Mouse (Mus musculus) hindbrain, embryonic 13.5 days (tissue): ENCODE measurements around the gene Olfr543. TPM values are rescaled to one million over a fixed set of nuclear protein-coding genes. Genes with fewer than 3 reads are reported as not detected.
A peak's percentile ranks its signal among the peaks of the same experiment; 100 is the strongest.

Source experiments
- ATAC-seq: fragments of 200-750 bp; cut with Nextera tagmentation; 2 replicates; pipeline ENCODE4 v1.8.0; 2017; ENCODE audit warnings: moderate TSS enrichment; ENCODE audit not compliant: low FRiP score
- H3K27ac ChIP-seq: fragments of 300-500 bp; sonication (generic); 2 replicates; pipeline ENCODE4 v1.5.1; 2015; ENCODE audit warnings: inconsistent platforms, mild to moderate bottlenecking, moderate library complexity
- H3K27me3 ChIP-seq: fragments of 300-500 bp; sonication (generic); 2 replicates; pipeline ENCODE4 v1.6.1; 2015; ENCODE audit warnings: mild to moderate bottlenecking, inconsistent platforms
- H3K36me3 ChIP-seq: fragments of 300-500 bp; sonication (generic); 2 replicates; pipeline ENCODE4 v1.6.1; 2015; ENCODE audit warnings: mild to moderate bottlenecking, inconsistent platforms
- H3K4me1 ChIP-seq: fragments of 300-500 bp; sonication (generic); replicated peaks from 2 replicates; pipeline ENCODE4 v1.6.1; 2015; ENCODE audit warnings: inconsistent platforms
- H3K4me2 ChIP-seq: fragments of 300-500 bp; sonication (generic); 2 replicates; pipeline ENCODE4 v1.6.1; 2015; ENCODE audit warnings: inconsistent platforms, mild to moderate bottlenecking, moderate library complexity
- H3K4me3 ChIP-seq: fragments of 300-500 bp; sonication (generic); 2 replicates; pipeline ENCODE4 v1.5.1; 2015; ENCODE audit warnings: mild to moderate bottlenecking, inconsistent platforms
- H3K9ac ChIP-seq: fragments of 300-500 bp; sonication (generic); 2 replicates; pipeline ENCODE4 v1.6.1; 2015; ENCODE audit warnings: mild to moderate bottlenecking, inconsistent platforms
- H3K9me3 ChIP-seq: fragments of 300-500 bp; sonication (generic); 2 replicates; pipeline ENCODE4 v1.6.1; 2016; ENCODE audit warnings: inconsistent platforms
- WGBS: fragments of 180-500 bp; shearing (Covaris S2); methylation state at CpG from one replicate; pipeline ENCODE4 v1.1.7; 2015; 5-methylcytosine and 5-hydroxymethylcytosine counted together
- polyA plus RNA-seq: library from polyadenylated mRNA; unstranded; fragments of >200 nt; fragmentation: Nextera tagmentation; extraction: Ambion mirVana; gene quantifications from 2 replicates; pipeline ENCODE4 v1.2.1, GENCODE M21; 2015

Olfr543 gene
- 0.60 and 0.85 TPM in 2 replicates for polyA plus RNA-seq

- Histone ChIP-seq H3K4me2 (no peak within 1 kb of the TSS), H3K4me1 (no peaks in the 10 kb centered on the region), H3K9me3 (no peaks in the 10 kb centered on the region), H3K27me3 (no peaks in the 10 kb centered on the region), H3K4me3 (no peak within 1 kb of the TSS), H3K36me3 (peaks cover 4% of the 10 kb centered on the region; the same call in 1 of the 2 replicates), H3K9ac (no peak within 1 kb of the TSS), H3K27ac (no peak within 1 kb of the TSS)
- 94% methylated on average over 4 of the region's 4 CpGs for WGBS
- ATAC-seq, result no peak
Observed at GRCm38 (mm10) chr7:102481579-102481978, at the start of gene Olfr543. Gene Olfr543, minus strand, starts transcription at chr7:102481679.

- H3K9ac ChIP-seq, result no peak overlapping the region
- WGBS, result 86% methylated on average over 1 of the region's 1 CpGs
- no peak overlapping the region for H3K4me2 ChIP-seq
- H3K4me1 ChIP-seq, result no peaks in the 10 kb centered on the region
- no peaks in the 10 kb centered on the region for H3K27me3 ChIP-seq
- H3K9me3 ChIP-seq, result no peaks in the 10 kb centered on the region
- H3K27ac ChIP-seq, result no peak overlapping the region
- no peak for ATAC-seq
- no peak overlapping the region for H3K4me3 ChIP-seq
- no peaks in the 10 kb centered on the region for H3K36me3 ChIP-seq
Observed at GRCm38 (mm10) chr7:102529052-102529451, 47.6 kb upstream of the Olfr543 start.

GRCm38 (mm10) chr7:102517051-102517335 is 35.5 kb upstream of the Olfr543 start:
- 73% methylated on average over 2 of the region's 2 CpGs for WGBS
- Histone ChIP-seq H3K9ac (no peak overlapping the region), H3K4me1 (peaks cover 12% of the 10 kb centered on the region; the same call in 1 of the 2 replicates), H3K4me2 (no peak overlapping the region), H3K9me3 (no peaks in the 10 kb centered on the region), H3K36me3 (no peaks in the 10 kb centered on the region), H3K27ac (no peak overlapping the region; the same call in 1 of the 2 replicates), H3K27me3 (peaks cover 16% of the 10 kb centered on the region), H3K4me3 (no peak overlapping the region)
- ATAC-seq, result no peak

GRCm38 (mm10) chr7:102516261-102517050 is 35.0 kb upstream of the Olfr543 start:
- Histone ChIP-seq H3K27me3 (peaks cover 22% of the 10 kb centered on the region), H3K4me3 (no peak overlapping the region), H3K27ac (no peak overlapping the region; the same call in 1 of the 2 replicates), H3K36me3 (no peaks in the 10 kb centered on the region), H3K9ac (no peak overlapping the region), H3K4me2 (no peak overlapping the region), H3K9me3 (no peaks in the 10 kb centered on the region), H3K4me1 (peaks cover 12% of the 10 kb centered on the region; the same call in 1 of the 2 replicates)
- 73% methylated on average over 10 of the region's 10 CpGs for WGBS
- ATAC-seq, result no peak

DNA sequence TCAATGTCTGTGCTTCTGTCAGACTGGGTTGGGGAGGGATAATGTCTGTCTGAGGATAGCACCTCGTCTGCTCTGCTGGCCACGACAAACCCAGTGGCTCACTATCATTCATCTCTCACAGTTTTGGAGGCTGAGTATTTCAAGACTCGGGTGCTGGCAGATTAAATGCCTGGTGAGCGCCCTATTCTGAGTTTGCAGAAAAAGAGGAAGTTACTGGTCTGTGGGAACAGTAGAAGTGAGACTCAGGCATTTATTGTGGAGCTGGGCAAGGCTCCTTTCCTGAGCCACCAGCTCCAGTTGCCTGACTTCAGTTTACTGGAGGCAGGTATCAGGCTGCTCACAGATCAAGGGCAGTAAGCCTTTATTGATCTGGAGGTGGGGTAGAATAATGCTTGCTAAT is 32.7 kb upstream of the Olfr543 start:
- no peak overlapping the region for H3K4me2 ChIP-seq
- H3K27me3 ChIP-seq, result peaks cover 23% of the 10 kb centered on the region
- H3K9ac ChIP-seq, result no peak overlapping the region
- no peak for ATAC-seq
- H3K36me3 ChIP-seq, result no peaks in the 10 kb centered on the region
- no peak overlapping the region for H3K27ac ChIP-seq
- H3K4me3 ChIP-seq, result no peak overlapping the region
- H3K9me3 ChIP-seq, result no peaks in the 10 kb centered on the region
- peaks cover 12% of the 10 kb centered on the region; the same call in 1 of the 2 replicates for H3K4me1 ChIP-seq
- 78% methylated on average over 4 of the region's 4 CpGs for whole genome bisulfite sequencing

GRCm38 (mm10) chr7:102512814-102513435 is 31.4 kb upstream of the Olfr543 start:
- Histone ChIP-seq H3K9ac (peak overlapping the region; percentile 82), H3K4me2 (peak overlapping the region; percentile 76), H3K36me3 (no peaks in the 10 kb centered on the region), H3K27ac (no peak overlapping the region), H3K4me3 (peak overlapping the region; percentile 54), H3K27me3 (peaks cover 23% of the 10 kb centered on the region), H3K4me1 (peaks cover 12% of the 10 kb centered on the region; the same call in 1 of the 2 replicates), H3K9me3 (no peaks in the 10 kb centered on the region)
- peak; percentile 97 for ATAC-seq
- 1% methylated on average over 54 of the region's 54 CpGs for WGBS

DNA sequence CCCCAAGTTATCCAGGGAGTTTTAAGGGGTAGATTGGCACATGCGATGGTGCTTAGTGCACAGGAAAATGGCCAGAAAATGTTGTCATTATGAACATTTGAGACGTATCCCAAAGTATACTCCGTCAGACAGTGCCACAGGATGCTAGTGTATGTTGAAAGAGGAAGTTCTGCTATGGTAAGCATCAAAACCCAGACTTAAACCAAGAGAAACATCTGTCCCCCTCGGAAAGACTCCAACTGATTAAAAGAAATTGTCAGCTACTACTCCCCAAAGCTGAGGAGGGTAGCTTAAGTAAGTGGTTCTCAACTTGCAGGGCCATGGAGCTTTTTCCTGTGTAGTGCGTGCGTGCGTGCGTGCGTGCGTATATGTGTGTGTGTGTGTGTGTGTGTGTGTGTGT is 30.4 kb upstream of the Olfr543 start:
- 91% methylated on average over 10 of the region's 10 CpGs for WGBS
- H3K9me3 ChIP-seq, result no peaks in the 10 kb centered on the region
- H3K27me3 ChIP-seq, result peaks cover 23% of the 10 kb centered on the region
- no peaks in the 10 kb centered on the region for H3K36me3 ChIP-seq
- no peak overlapping the region for H3K4me3 ChIP-seq
- no peak for ATAC-seq
- no peak overlapping the region for H3K27ac ChIP-seq
- 0 out of 2 replicates have a peak, but pooled peaks cover 12% of the 10 kb centered on the region for H3K4me1 ChIP-seq
- no peak overlapping the region for H3K4me2 ChIP-seq
- H3K9ac ChIP-seq, result no peak overlapping the region

DNA sequence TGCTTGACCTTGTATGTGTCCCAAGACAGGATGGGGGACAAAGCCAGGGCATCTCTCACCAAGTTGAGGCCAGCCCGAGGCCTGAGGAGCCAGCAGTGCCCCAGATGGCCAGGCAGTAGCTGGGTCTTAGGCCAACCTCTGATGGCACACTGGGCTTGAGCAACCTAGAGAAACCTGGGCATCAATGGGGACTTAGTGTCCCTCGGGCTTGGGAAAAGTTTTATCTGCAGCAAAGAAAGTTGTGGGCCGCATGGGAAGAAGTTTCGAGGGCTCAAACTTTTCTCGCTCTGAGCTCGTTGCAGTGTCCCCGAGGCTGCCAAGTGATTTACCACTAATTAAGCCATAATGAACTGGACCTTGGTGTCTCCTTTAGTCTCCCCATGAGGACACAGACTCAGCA is 28.2 kb upstream of the Olfr543 start:
- no peak overlapping the region for H3K4me2 ChIP-seq
- H3K9ac ChIP-seq, result no peak overlapping the region
- ATAC-seq, result no peak
- no peaks in the 10 kb centered on the region for H3K9me3 ChIP-seq
- H3K36me3 ChIP-seq, result no peaks in the 10 kb centered on the region
- WGBS, result 80% methylated on average over 7 of the region's 7 CpGs
- no peak overlapping the region for H3K27ac ChIP-seq
- H3K4me1 ChIP-seq, result 0 out of 2 replicates have a peak, but pooled peaks cover 9% of the 10 kb centered on the region
- H3K4me3 ChIP-seq, result no peak overlapping the region
- H3K27me3 ChIP-seq, result peaks cover 23% of the 10 kb centered on the region

DNA sequence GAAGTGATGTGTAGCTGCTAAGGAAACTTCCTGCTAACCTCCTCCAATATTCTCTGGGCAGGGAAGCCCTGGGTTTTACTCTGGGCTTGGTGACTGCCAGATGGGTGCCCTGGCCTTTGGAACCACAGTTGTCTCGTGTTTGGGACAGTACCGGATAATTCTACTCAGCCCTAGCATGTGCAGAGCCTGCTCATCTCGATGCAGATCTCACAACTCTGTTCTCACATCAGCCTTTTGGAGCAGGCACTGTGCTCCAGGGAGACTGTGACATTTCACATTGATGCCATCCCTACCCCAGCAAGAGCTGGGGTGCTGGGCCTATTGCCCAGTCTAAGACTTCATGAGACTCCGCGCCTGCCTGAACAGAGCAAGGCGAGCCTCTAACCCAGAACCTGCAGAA is 27.2 kb upstream of the Olfr543 start:
- no peak overlapping the region for H3K4me3 ChIP-seq
- no peak overlapping the region for H3K9ac ChIP-seq
- 0 out of 2 replicates have a peak, but pooled peaks cover 8% of the 10 kb centered on the region for H3K4me1 ChIP-seq
- H3K4me2 ChIP-seq, result no peak overlapping the region
- H3K27me3 ChIP-seq, result peaks cover 16% of the 10 kb centered on the region
- no peaks in the 10 kb centered on the region for H3K36me3 ChIP-seq
- 90% methylated on average over 6 of the region's 6 CpGs for WGBS
- H3K9me3 ChIP-seq, result no peaks in the 10 kb centered on the region
- no peak overlapping the region for H3K27ac ChIP-seq
- no peak for ATAC-seq

GRCm38 (mm10) chr7:102508066-102508465 is 26.6 kb upstream of the Olfr543 start:
- Histone ChIP-seq H3K4me2 (no peak overlapping the region), H3K36me3 (no peaks in the 10 kb centered on the region), H3K4me1 (0 out of 2 replicates have a peak, but pooled peaks cover 3% of the 10 kb centered on the region), H3K9me3 (no peaks in the 10 kb centered on the region), H3K9ac (no peak overlapping the region), H3K4me3 (no peak overlapping the region), H3K27ac (no peak overlapping the region), H3K27me3 (peaks cover 13% of the 10 kb centered on the region; the same call in 1 of the 2 replicates)
- 91% methylated on average over 9 of the region's 9 CpGs for WGBS
- no peak for ATAC-seq

DNA sequence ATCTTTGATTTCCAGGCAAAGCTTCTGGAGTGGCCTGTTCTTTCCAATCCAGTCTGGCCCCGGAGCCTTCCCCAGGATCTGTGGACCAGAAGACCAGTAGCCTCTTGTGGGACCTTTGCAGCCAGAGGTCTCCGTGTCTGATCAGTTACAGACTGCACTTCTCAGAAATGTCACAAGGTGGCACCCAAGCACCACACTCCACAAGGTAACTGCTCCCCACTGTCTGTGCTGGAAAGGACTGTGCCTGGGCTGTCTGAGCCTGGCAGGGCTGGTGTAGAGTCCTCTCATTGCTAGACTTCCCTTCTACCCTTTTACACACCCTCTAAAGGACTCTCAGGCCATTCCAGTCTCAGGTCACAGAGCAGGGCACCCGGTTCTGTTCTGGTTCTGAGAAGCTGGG is 25.4 kb upstream of the Olfr543 start:
- Histone ChIP-seq H3K9me3 (no peaks in the 10 kb centered on the region), H3K27me3 (peaks cover 6% of the 10 kb centered on the region; the same call in 1 of the 2 replicates), H3K4me3 (no peak overlapping the region), H3K4me2 (no peak overlapping the region), H3K9ac (no peak overlapping the region), H3K36me3 (no peaks in the 10 kb centered on the region), H3K4me1 (no peaks in the 10 kb centered on the region), H3K27ac (no peak overlapping the region)
- 43% methylated on average over 3 of the region's 3 CpGs for WGBS
- peak; percentile 84 for ATAC-seq

GRCm38 (mm10) chr7:102501986-102502385 is 20.5 kb upstream of the Olfr543 start:
- no peak overlapping the region for H3K9ac ChIP-seq
- no peaks in the 10 kb centered on the region for H3K4me1 ChIP-seq
- H3K27me3 ChIP-seq, result no peaks in the 10 kb centered on the region
- no peaks in the 10 kb centered on the region for H3K36me3 ChIP-seq
- H3K4me2 ChIP-seq, result no peak overlapping the region
- no peak overlapping the region for H3K27ac ChIP-seq
- H3K4me3 ChIP-seq, result no peak overlapping the region
- 84% methylated on average over 5 of the region's 5 CpGs for WGBS
- no peaks in the 10 kb centered on the region for H3K9me3 ChIP-seq
- ATAC-seq, result no peak
